Mouse (Mus musculus) bone marrow, adult 2 months (tissue): ENCODE measurements around the gene Hdac8.

Experiments
- CTCF ChIP-seq: fragments of 200-500 bp; IDR thresholded peaks from 2 replicates; pipeline ENCODE4 v1.5.1; 2011; ENCODE audit warnings: low read length, control low read depth; ENCODE audit not compliant: control insufficient read depth, insufficient read depth
- POLR2A ChIP-seq: fragments of 200-500 bp; IDR thresholded peaks from 2 replicates; pipeline ENCODE4 v1.6.1; 2011; ENCODE audit warnings: low read depth, mild to moderate bottlenecking, control low read depth, low read length, borderline replicate concordance; ENCODE audit not compliant: control insufficient read depth

- TF ChIP-seq CTCF (no peak), POLR2A (no peak)
These were observed 26.7 kb downstream of the Hdac8 start for GRCm38 (mm10) chrX:102478481-102478880.
